Mouse (Mus musculus) olfactory bulb, adult 2 months (tissue): ENCODE results near the gene Sh3rf1.

ENCODE experiments used
- CTCF ChIP-seq: fragments of 200-500 bp; IDR thresholded peaks from 2 replicates; pipeline ENCODE4 v1.5.1; 2012; ENCODE audit warnings: low read depth, mild to moderate bottlenecking, low read length, moderate library complexity; ENCODE audit not compliant: insufficient read depth
- POLR2A ChIP-seq: fragments of 200-500 bp; IDR thresholded peaks from 2 replicates; pipeline ENCODE4 v1.6.1; 2012; ENCODE audit warnings: mild to moderate bottlenecking, low read depth, low read length, moderate library complexity; ENCODE audit not compliant: insufficient read depth

- TF ChIP-seq POLR2A (no peak), CTCF (no peak)
These were observed 124.8 kb downstream of the Sh3rf1 start for GRCm38 (mm10) chr8:61348518-61348917.
